Mouse (Mus musculus) liver, embryonic 12.5 days (tissue): Measurements from ENCODE around the gene Olfml1. TPM values are rescaled to one million over a fixed set of nuclear protein-coding genes. Genes with fewer than 3 reads are reported as not detected.
A peak's percentile ranks its signal among the peaks of the same experiment; 100 is the strongest.

ENCODE experiments used
- ATAC-seq: fragments of 200-750 bp; cut with Nextera tagmentation; 2 replicates; pipeline ENCODE4 v1.8.0; 2017; ENCODE audit warnings: moderate number of reproducible peaks, mild to moderate bottlenecking, moderate library complexity
- H3K27ac ChIP-seq: fragments of 300-500 bp; sonication (generic); 2 replicates; pipeline ENCODE4 v1.5.1; 2016; ENCODE audit warnings: mild to moderate bottlenecking
- H3K27me3 ChIP-seq: fragments of 300-500 bp; sonication (generic); replicated peaks from 2 replicates; pipeline ENCODE4 v1.6.1; 2016; ENCODE audit warnings: mild to moderate bottlenecking, moderate library complexity
- H3K36me3 ChIP-seq: fragments of 300-500 bp; sonication (generic); 2 replicates; pipeline ENCODE4 v1.6.1; 2016; ENCODE audit warnings: mild to moderate bottlenecking, moderate library complexity
- H3K4me1 ChIP-seq: fragments of 300-500 bp; sonication (generic); 2 replicates; pipeline ENCODE4 v1.6.1; 2016
- H3K4me2 ChIP-seq: fragments of 300-500 bp; sonication (generic); 2 replicates; pipeline ENCODE4 v1.6.1; 2016; ENCODE audit warnings: mild to moderate bottlenecking, moderate library complexity
- H3K4me3 ChIP-seq: fragments of 300-500 bp; sonication (generic); 2 replicates; pipeline ENCODE4 v1.5.1; 2016; ENCODE audit warnings: mild to moderate bottlenecking, moderate library complexity
- H3K9ac ChIP-seq: fragments of 300-500 bp; sonication (generic); 2 replicates; pipeline ENCODE4 v1.6.1; 2016; ENCODE audit warnings: mild to moderate bottlenecking, moderate library complexity
- H3K9me3 ChIP-seq: fragments of 300-500 bp; sonication (generic); replicated peaks from 2 replicates; pipeline ENCODE4 v1.6.1; 2016; ENCODE audit warnings: mild to moderate bottlenecking, moderate library complexity
- WGBS: fragments of 180-500 bp; shearing (Covaris S2); methylation state at CpG from one replicate; pipeline ENCODE4 v1.1.7; 2016; ENCODE audit not compliant: insufficient replicate concordance; 5-methylcytosine and 5-hydroxymethylcytosine counted together
- polyA plus RNA-seq: library from polyadenylated mRNA; unstranded; fragments of >200 nt; fragmentation: Nextera tagmentation; extraction: Ambion mirVana; gene quantifications from 2 replicates; pipeline ENCODE4 v1.2.1, GENCODE M21; 2016

Olfml1 gene
- polyA plus RNA-seq, 1 experiment from 2014 or later, result 2.8 TPM

GRCm38 (mm10) chr7:107555906-107556305, 11.3 kb upstream of the Olfml1 start:
- no peaks in the 10 kb centered on the region for H3K4me1 ChIP-seq
- no peak overlapping the region for H3K27ac ChIP-seq
- no peaks in the 10 kb centered on the region for H3K36me3 ChIP-seq
- no peak overlapping the region for H3K4me2 ChIP-seq
- H3K27me3 ChIP-seq, result no peaks in the 10 kb centered on the region
- ATAC-seq, result no peak
- H3K9me3 ChIP-seq, result no peaks in the 10 kb centered on the region
- H3K4me3 ChIP-seq, result no peak overlapping the region
- WGBS, result 63% methylated on average over 3 of the region's 3 CpGs
- no peak overlapping the region for H3K9ac ChIP-seq

GRCm38 (mm10) chr7:107560675-107561074, 6.6 kb upstream of the Olfml1 start:
- no peak overlapping the region for H3K4me2 ChIP-seq
- H3K27ac ChIP-seq, result no peak overlapping the region
- no peaks in the 10 kb centered on the region for H3K9me3 ChIP-seq
- no peaks in the 10 kb centered on the region for H3K36me3 ChIP-seq
- no peaks in the 10 kb centered on the region for H3K27me3 ChIP-seq
- no peak overlapping the region for H3K4me3 ChIP-seq
- no peaks in the 10 kb centered on the region for H3K4me1 ChIP-seq
- 67% methylated on average over 2 of the region's 2 CpGs for WGBS
- no peak for ATAC-seq
- no peak overlapping the region for H3K9ac ChIP-seq

GRCm38 (mm10) chr7:107561584-107561983, 5.7 kb upstream of the Olfml1 start:
- Histone ChIP-seq H3K9ac (no peak overlapping the region), H3K27ac (no peak overlapping the region), H3K36me3 (no peaks in the 10 kb centered on the region), H3K9me3 (no peaks in the 10 kb centered on the region), H3K27me3 (no peaks in the 10 kb centered on the region), H3K4me2 (no peak overlapping the region), H3K4me3 (no peak overlapping the region), H3K4me1 (no peaks in the 10 kb centered on the region)
- 25% methylated on average over 3 of the region's 3 CpGs for WGBS
- ATAC-seq, result no peak

GRCm38 (mm10) chr7:107563727-107564126, 3.5 kb upstream of the Olfml1 start:
- Histone ChIP-seq H3K27me3 (no peaks in the 10 kb centered on the region), H3K9ac (no peak overlapping the region), H3K9me3 (no peaks in the 10 kb centered on the region), H3K36me3 (no peaks in the 10 kb centered on the region), H3K27ac (no peak overlapping the region), H3K4me1 (no peaks in the 10 kb centered on the region), H3K4me2 (no peak overlapping the region), H3K4me3 (no peak overlapping the region)
- no peak for ATAC-seq
- 58% methylated on average over 2 of the region's 2 CpGs for WGBS

GRCm38 (mm10) chr7:107567674-107568073, 428 bp downstream of the Olfml1 start:
- Histone ChIP-seq H3K4me1 (no peaks in the 10 kb centered on the region), H3K27me3 (no peaks in the 10 kb centered on the region), H3K36me3 (peaks cover 3% of the 10 kb centered on the region; the same call in 1 of the 2 replicates), H3K4me2 (peak overlapping the region; percentile 25; the same call in 1 of the 2 replicates), H3K9ac (no peak overlapping the region), H3K4me3 (no peak overlapping the region; the same call in 1 of the 2 replicates), H3K9me3 (no peaks in the 10 kb centered on the region), H3K27ac (no peak overlapping the region)
- no peak for ATAC-seq
- 56% methylated on average over 5 of the region's 5 CpGs for WGBS

- H3K4me1 ChIP-seq, result no peaks in the 10 kb centered on the region
- ATAC-seq, result no peak
- 47% methylated on average over 4 of the region's 4 CpGs for WGBS
- H3K9me3 ChIP-seq, result no peaks in the 10 kb centered on the region
- H3K27ac ChIP-seq, result no peak overlapping the region
- H3K4me2 ChIP-seq, result 0 out of 2 replicates have a peak overlapping the region, but pooled peaks have one; percentile 20
- peaks cover 4% of the 10 kb centered on the region; the same call in 1 of the 2 replicates for H3K36me3 ChIP-seq
- H3K4me3 ChIP-seq, result no peak overlapping the region; the same call in 1 of the 2 replicates
- no peaks in the 10 kb centered on the region for H3K27me3 ChIP-seq
- H3K9ac ChIP-seq, result no peak overlapping the region
These were observed 1.7 kb downstream of the Olfml1 start for GRCm38 (mm10) chr7:107568971-107569370.

- H3K4me2 ChIP-seq, result no peak overlapping the region
- no peaks in the 10 kb centered on the region for H3K27me3 ChIP-seq
- H3K9ac ChIP-seq, result no peak overlapping the region
- ATAC-seq, result no peak
- H3K4me1 ChIP-seq, result no peaks in the 10 kb centered on the region
- H3K36me3 ChIP-seq, result peaks cover 4% of the 10 kb centered on the region; the same call in 1 of the 2 replicates
- no peak overlapping the region for H3K27ac ChIP-seq
- no peak overlapping the region for H3K4me3 ChIP-seq
- no peaks in the 10 kb centered on the region for H3K9me3 ChIP-seq
- 49% methylated on average over 2 of the region's 2 CpGs for WGBS
These were observed 6.6 kb downstream of the Olfml1 start for GRCm38 (mm10) chr7:107573856-107574255.

GRCm38 (mm10) chr7:107574276-107574675, 7.0 kb downstream of the Olfml1 start:
- Histone ChIP-seq H3K36me3 (peaks cover 4% of the 10 kb centered on the region; the same call in 1 of the 2 replicates), H3K4me2 (no peak overlapping the region), H3K9ac (no peak overlapping the region), H3K27ac (no peak overlapping the region), H3K9me3 (no peaks in the 10 kb centered on the region), H3K27me3 (no peaks in the 10 kb centered on the region), H3K4me1 (no peaks in the 10 kb centered on the region), H3K4me3 (no peak overlapping the region)
- no peak for ATAC-seq
- 65% methylated on average over 3 of the region's 3 CpGs for WGBS

- H3K4me2 ChIP-seq, result no peak overlapping the region
- 50% methylated on average over 2 of the region's 2 CpGs for WGBS
- H3K4me1 ChIP-seq, result peaks cover 16% of the 10 kb centered on the region
These were observed 25.4 kb downstream of the Olfml1 start for GRCm38 (mm10) chr7:107592641-107593040.

GRCm38 (mm10) chr7:107593904-107594303, 26.7 kb downstream of the Olfml1 start:
- H3K27ac ChIP-seq, result 0 out of 2 replicates have a peak overlapping the region, but pooled peaks have one; percentile 43
- peaks cover 16% of the 10 kb centered on the region for H3K4me1 ChIP-seq
- no peaks in the 10 kb centered on the region for H3K36me3 ChIP-seq
- peak overlapping the region; percentile 86 for H3K4me2 ChIP-seq
- 14% methylated on average over 7 of the region's 7 CpGs for WGBS
- H3K9me3 ChIP-seq, result no peaks in the 10 kb centered on the region
- no peak overlapping the region for H3K4me3 ChIP-seq
- H3K27me3 ChIP-seq, result no peaks in the 10 kb centered on the region; the same call in 1 of the 2 replicates
- H3K9ac ChIP-seq, result no peak overlapping the region
- no peak for ATAC-seq

More at GRCm38 (mm10) chr7:107592641-107593040, 25.4 kb downstream of the Olfml1 start:
- H3K36me3 ChIP-seq, result no peaks in the 10 kb centered on the region
- no peak overlapping the region for H3K4me3 ChIP-seq
- H3K9me3 ChIP-seq, result no peaks in the 10 kb centered on the region
- no peak overlapping the region for H3K27ac ChIP-seq
- no peaks in the 10 kb centered on the region; the same call in 1 of the 2 replicates for H3K27me3 ChIP-seq
- no peak overlapping the region for H3K9ac ChIP-seq
- no peak for ATAC-seq

- peak overlapping the region; percentile 43; the same call in 1 of the 2 replicates for H3K27ac ChIP-seq
- H3K9ac ChIP-seq, result peak overlapping the region; percentile 56; the same call in 1 of the 2 replicates
- peak; percentile 70 for ATAC-seq
These were observed 27.1 kb downstream of the Olfml1 start for GRCm38 (mm10) chr7:107594325-107594856.

GRCm38 (mm10) chr7:107594857-107595402, 27.7 kb downstream of the Olfml1 start, which contains the start of gene Ppfibp2:
Gene Ppfibp2, plus strand, starts transcription at chr7:107595207.
- peak within 1 kb of the TSS; percentile 43; the same call in 1 of the 2 replicates for H3K27ac ChIP-seq
- ATAC-seq, result peak; percentile 93

More at GRCm38 (mm10) chr7:107594325-107594856, 27.1 kb downstream of the Olfml1 start:
- H3K36me3 ChIP-seq, result no peaks in the 10 kb centered on the region
- under 1% methylated on average over 16 of the region's 16 CpGs for WGBS
- peaks cover 16% of the 10 kb centered on the region for H3K4me1 ChIP-seq
- peak overlapping the region; percentile 86 for H3K4me2 ChIP-seq
- H3K27me3 ChIP-seq, result no peaks in the 10 kb centered on the region; the same call in 1 of the 2 replicates
- no peaks in the 10 kb centered on the region for H3K9me3 ChIP-seq
- H3K4me3 ChIP-seq, result peak overlapping the region; percentile 59

More at GRCm38 (mm10) chr7:107594857-107595402, 27.7 kb downstream of the Olfml1 start, which contains the start of gene Ppfibp2:
- H3K4me3 ChIP-seq, result peak within 1 kb of the TSS; percentile 59
- peak within 1 kb of the TSS; percentile 86 for H3K4me2 ChIP-seq
- WGBS, result 2% methylated on average over 23 of the region's 24 CpGs
- no peaks in the 10 kb centered on the region for H3K9me3 ChIP-seq
- H3K36me3 ChIP-seq, result no peaks in the 10 kb centered on the region
- H3K9ac ChIP-seq, result peak within 1 kb of the TSS; percentile 56
- no peaks in the 10 kb centered on the region; the same call in 1 of the 2 replicates for H3K27me3 ChIP-seq
- peaks cover 16% of the 10 kb centered on the region for H3K4me1 ChIP-seq
